Mouse (Mus musculus) kidney, adult 9 months (tissue): ENCODE data around the gene Coro2a.
"Not testable (repeated sequence)": the region's sequence is repeated elsewhere in the genome, so short reads cannot be mapped to it uniquely, and the experiment has no call there.

Experiments used
- DNase-seq: peaks from one replicate; pipeline ENCODE4 v3.0.0; 2022

Coro2a gene

GRCm38 (mm10) chr4:46582024-46582423 lies 20.0 kb downstream of the Coro2a start:
- DNase-seq = not testable (repeated sequence)

- DNase-seq = not testable (repeated sequence)
Measured at GRCm38 (mm10) chr4:46581577-46581976, 20.4 kb downstream of the Coro2a start.

GRCm38 (mm10) chr4:46580799-46581243 lies 21.2 kb downstream of the Coro2a start:
- DNase-seq = not testable (repeated sequence)

- DNase-seq = not testable (repeated sequence)
Measured at GRCm38 (mm10) chr4:46578796-46579346, 23.1 kb downstream of the Coro2a start.

- DNase-seq = no peak
Measured at GRCm38 (mm10) chr4:46578228-46578627, 23.8 kb downstream of the Coro2a start.

- DNase-seq = not testable (repeated sequence)
Measured at GRCm38 (mm10) chr4:46575509-46576284, 26.3 kb downstream of the Coro2a start.

- no peak for DNase-seq
Measured at GRCm38 (mm10) chr4:46574841-46575240, 27.2 kb downstream of the Coro2a start.

GRCm38 (mm10) chr4:46574024-46574753 lies 27.8 kb downstream of the Coro2a start:
- no peak for DNase-seq

- no peak for DNase-seq
Measured at GRCm38 (mm10) chr4:46572616-46573015, 29.4 kb downstream of the Coro2a start.

GRCm38 (mm10) chr4:46571744-46572143 lies 30.3 kb downstream of the Coro2a start:
- no peak for DNase-seq

- DNase-seq = no peak
Measured at GRCm38 (mm10) chr4:46569671-46570070, 32.3 kb downstream of the Coro2a start.

- DNase-seq = no peak
Measured at GRCm38 (mm10) chr4:46568169-46568568, 33.8 kb downstream of the Coro2a start.

GRCm38 (mm10) chr4:46566931-46567671 lies 34.9 kb downstream of the Coro2a start:
- DNase-seq = no peak

GRCm38 (mm10) chr4:46565393-46565955 lies 36.5 kb downstream of the Coro2a start:
- no peak for DNase-seq

GRCm38 (mm10) chr4:46564247-46564646 lies 37.8 kb downstream of the Coro2a start:
- no peak for DNase-seq

- no peak for DNase-seq
Measured at GRCm38 (mm10) chr4:46563847-46564246, 38.2 kb downstream of the Coro2a start.

GRCm38 (mm10) chr4:46562841-46563240 lies 39.2 kb downstream of the Coro2a start:
- DNase-seq = no peak

GRCm38 (mm10) chr4:46562037-46562436 lies 40.0 kb downstream of the Coro2a start:
- DNase-seq = no peak

GRCm38 (mm10) chr4:46560069-46560705 lies 41.8 kb downstream of the Coro2a start:
- no peak for DNase-seq

GRCm38 (mm10) chr4:46558672-46559667 lies 43.0 kb downstream of the Coro2a start:
- DNase-seq = no peak

- DNase-seq = no peak
Measured at GRCm38 (mm10) chr4:46556933-46557332, 45.1 kb downstream of the Coro2a start.
